Mouse (Mus musculus) liver, adult 2 months (tissue): Measurements from ENCODE around the gene Rgs8.

ENCODE experiments used
- CTCF ChIP-seq: fragments of 200-500 bp; IDR thresholded peaks from 2 replicates; pipeline ENCODE4 v1.5.1; 2011; ENCODE audit warnings: low read depth, low read length, control low read depth
- POLR2A ChIP-seq: fragments of 200-500 bp; IDR thresholded peaks from 2 replicates; pipeline ENCODE4 v1.6.1; 2011; ENCODE audit warnings: low read length, control low read depth; ENCODE audit not compliant: insufficient read depth; ENCODE audit errors: extremely low read depth

DNA sequence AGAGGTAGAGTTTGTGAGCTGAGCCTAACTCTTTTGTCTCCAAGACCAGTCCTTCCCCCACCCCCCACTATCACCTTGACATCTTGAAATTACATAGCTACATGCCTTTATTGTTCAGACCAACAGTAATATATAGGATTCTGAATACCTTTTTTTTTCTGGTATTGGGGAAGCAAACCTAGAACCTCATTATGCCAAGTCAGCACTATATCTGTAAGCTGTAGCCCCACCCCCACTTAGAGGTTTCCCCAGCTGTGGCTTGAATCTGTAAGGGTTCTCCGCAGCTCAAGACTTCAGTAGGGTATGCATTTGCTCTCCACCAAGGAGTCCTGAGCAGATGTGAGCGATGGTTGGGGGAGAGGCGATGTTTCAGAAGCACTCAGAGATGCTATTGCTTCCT, 18.5 kb downstream of the Rgs8 start:
- TF ChIP-seq POLR2A, result no peak
- TF ChIP-seq CTCF, result no peak
